Mouse (Mus musculus): ENCODE results near the gene Tmem208. TPM values are rescaled to one million over a fixed set of nuclear protein-coding genes. Genes with fewer than 3 reads are reported as not detected.

Tmem208 gene
- polyA plus RNA-seq (2012; rRNA removed) = 123 and 125 TPM in 2 replicates

DNA sequence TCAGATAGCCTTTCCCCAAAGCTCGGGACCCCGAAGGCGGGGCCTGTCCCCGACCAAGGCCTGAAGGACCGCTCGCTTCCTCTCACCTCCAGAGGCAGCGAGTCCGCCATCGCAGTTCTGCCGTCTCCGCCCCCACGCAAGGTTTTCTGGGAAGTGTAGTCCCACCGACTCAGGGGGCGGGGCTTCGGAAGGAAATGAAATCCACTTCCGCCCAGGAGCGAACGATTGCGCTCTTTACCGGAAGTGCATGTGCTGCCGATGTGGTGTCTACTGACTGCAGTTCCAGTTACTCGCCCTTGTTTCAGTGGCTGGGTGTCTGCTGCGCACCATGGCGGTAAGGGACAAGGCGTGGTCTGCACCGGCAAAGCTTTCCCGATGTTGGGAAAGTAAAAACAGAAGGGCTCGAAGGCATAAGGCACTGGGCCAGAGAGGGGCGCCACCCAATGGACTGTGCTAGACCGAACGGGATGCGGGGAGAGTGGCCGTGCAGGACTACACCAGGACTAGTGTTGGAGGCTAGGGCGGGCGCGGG is at the start of gene Tmem208, which contains the start of gene Lrrc29:
TSS of gene Tmem208 (plus strand) at position 214 of the 532 bp plus-strand sequence.
TSS of gene Lrrc29 (minus strand) at position 138 of the 532 bp plus-strand sequence.

DNA sequence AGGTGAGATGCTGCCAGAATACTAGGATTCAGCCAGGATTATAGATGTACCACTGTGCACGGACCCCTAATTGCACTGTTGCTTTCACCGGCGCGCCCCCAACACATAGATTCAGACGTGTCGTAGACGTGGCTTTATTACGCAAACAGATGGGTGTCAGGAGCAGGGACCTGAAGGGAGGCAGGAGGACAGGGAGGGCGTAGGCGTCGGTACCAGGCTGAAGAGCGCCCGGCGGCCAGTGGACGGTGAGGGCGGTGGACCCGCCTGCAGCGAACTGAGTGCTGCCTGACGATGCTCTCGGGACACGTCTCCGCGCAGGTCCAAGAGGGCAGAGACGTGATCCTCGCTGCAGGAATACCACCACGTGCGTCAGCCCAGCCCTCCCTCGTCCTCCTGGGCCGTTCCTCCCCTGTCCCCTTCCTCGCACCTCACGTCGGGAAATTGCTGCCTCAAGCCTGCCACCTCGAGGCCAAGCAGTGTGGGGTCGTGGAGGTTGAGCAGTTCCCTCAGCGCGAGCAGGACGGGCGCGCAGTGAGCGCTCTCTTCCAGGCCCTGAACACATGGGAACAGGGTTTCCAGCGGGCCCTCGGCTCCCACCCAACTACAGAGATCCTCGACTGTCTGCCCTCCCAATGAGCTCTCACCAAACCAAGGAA is 36.2 kb upstream of the Tmem208 start, which contains the start of gene 4931428F04Rik:
TSS of gene 4931428F04Rik (minus strand) at position 60 of the 656 bp plus-strand sequence.

DNA sequence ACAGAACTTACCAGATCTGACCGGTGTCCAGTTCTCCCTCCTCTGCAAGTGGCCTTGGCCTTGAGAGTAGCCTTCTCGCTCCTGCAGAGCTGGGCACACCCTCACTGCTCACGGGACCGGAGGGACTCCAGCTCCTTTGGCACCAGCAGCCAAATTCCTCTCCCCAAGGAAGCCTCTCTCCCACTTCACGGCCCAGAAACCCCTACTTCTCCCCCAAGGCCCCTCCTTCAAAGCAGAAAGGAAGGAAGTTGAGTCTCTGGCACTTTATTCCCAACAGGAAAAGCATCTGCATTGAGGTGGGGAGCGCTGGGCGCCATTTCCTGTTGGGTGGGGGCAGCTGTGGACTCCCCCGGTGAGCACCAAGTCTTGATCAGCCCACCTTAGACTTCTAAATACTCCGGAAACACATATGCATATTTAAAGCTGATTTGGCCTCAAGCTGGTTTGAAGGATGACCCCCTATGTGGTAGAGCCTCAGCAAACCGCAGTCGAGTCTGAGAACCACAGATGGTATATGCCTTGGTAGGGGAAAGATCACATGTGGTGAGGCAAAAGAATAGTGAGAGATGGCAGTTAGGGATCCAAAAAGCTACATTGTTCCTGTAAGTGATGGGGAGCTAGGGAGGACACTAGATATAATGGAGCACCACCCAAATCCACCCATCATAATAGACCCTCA is 30.1 kb upstream of the Tmem208 start, which contains the start of gene Exoc3l:
TSS of gene Exoc3l (minus strand) at position 207 of the 679 bp plus-strand sequence.

DNA sequence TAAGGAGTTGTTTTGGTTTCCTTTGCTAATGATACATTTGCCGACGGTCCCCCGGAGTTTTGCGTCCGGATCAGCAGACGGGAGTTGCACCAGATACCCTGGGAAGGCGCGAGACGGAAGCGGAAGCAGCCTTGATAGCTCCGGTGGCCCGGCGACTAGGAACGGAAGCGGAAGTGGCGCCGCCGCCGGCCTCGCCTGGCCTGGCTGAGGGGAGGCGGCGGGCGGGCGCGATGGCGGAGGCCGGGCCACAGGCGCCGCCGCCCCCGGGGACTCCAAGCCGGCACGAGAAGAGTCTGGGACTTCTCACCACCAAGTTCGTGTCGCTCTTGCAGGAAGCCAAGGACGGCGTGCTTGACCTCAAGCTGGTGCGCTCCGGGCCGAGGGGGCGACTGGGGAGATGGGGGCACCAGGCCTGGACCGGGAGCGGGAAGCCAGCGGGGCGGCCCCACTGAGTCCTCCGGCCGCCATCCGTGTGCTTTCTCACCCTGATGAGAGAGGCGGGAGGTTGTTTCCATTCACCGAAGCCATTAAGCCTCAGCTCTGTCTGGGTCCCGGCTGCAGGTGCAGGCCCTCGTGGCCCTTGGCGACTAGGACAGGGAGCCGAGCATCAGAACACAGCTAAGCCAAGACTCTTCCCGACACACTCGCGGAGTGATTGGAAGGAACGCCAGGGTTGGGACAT is 28.5 kb upstream of the Tmem208 start, which contains the start of gene E2f4:
TSS of gene E2f4 (plus strand) at position 153 of the 682 bp plus-strand sequence.

DNA sequence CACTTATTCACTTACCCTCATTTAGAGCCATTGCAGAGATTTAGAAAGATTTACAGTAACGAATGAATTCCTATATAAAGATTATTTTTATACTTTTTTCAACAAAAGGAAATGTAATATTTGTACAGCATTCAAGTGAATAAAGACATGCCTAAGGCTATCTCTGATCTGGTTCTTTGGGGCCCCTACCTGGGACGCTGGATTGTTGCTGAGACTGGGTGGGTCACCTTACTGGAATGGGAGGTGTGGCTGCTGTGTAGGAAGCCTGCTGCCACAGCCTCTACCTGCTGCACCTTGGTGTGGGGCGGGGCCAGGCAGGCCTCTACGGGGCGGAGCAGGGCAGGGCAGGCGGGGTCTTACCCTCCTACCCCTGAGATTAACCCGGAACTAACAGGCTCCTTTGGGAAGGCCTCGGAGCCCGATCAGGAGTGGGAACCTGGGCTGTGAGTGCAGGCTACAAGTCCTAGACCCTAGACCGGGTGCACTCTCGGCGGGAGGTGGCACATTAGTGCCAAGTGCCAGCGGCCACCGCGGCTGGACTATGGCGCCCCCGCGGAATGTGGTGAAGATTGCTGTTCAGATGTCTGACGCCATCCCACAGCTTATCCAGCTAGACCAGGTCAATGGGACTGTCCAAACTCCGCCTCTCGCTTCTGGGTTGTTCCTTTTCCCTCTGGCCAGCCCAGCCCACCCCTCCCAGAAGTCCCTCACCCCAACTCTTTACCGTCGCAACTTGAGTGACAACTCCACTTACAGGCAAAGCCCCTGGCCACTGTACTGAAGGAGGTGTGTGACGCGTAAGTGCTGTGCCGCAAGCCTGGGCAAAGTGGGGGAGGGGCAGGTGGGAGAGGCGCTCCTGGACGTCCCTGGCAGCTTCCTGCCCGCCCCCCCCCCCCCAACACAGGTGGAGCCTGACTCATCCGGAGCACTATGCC is 20.7 kb upstream of the Tmem208 start, which contains the start of gene Elmo3:
TSS of gene Elmo3 (plus strand) at position 391 of the 935 bp plus-strand sequence.

DNA sequence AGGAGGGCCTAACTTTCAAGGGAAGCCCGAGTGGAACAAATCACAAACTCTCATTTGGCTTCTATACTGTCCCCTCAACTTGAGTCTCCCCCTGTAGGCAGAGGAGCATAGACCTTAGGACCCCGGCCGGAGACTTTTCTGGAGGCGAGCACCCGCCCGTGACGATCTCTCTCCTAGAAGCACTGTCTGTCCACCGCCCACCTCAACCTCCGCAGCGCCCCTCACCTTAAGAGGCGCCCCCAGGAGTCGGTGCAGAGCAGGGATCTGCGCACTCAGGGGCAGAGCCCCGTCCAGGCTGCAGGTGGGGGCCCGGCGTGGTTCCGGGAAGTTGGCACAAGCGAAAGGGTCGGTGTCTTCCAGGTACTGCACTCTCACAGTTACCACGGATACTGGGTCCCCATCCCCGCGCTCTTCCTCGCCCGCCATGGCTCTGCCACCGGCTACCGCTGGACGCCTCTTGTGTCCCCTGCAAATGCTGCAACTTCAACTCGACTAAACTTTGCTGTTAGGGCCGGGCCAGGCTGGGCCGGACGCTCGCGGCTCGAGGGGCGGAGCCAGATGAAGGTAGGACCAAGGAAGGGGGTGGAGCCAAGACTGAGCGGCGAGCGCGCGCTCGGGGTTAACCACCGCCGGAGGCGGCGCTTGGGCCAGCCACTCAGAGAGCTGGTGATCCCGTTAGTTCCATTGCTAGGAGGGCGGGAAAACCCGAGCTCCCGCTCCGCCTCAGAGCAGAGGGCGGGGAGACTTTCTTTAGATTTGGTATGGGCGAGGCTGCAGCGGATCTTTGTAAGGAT is 21.5 kb downstream of the Tmem208 start, which contains the start of gene Fhod1:
TSS of gene Fhod1 (minus strand) at position 526 of the 794 bp plus-strand sequence.

DNA sequence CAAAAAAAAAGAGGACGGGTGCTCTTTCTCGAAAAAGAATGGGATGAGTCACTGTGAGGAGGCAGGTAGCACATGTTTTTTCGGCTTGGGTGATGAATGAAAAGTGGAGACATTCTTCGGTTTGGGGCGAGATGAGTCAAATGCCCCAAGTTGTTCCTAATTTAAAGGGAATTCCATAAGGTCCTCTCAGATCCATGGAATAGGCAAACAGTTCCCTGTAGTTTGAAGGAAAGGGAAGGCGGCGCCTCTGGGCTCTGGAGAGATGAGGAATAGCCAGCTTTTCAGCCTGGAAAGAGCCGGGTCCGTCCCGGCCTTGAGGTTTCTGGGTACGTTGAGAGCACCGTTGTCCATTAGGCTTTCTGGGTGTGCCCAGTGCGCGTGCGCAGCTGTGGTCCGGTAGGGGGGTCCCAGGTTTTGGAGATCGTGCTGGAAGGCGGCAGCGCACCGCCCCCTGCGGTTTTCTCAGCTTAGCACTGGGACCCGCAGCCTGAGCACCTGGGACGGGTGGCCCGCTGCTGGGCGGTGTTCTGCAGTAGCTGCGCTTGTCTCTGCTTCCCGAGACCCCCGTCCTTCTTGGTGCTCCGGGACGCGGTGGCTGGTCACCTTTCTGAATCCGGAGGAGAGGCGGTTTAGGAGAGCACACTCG is 22.4 kb downstream of the Tmem208 start, which contains the start of gene Slc9a5:
TSS of gene Slc9a5 (plus strand) at position 394 of the 646 bp plus-strand sequence.

DNA sequence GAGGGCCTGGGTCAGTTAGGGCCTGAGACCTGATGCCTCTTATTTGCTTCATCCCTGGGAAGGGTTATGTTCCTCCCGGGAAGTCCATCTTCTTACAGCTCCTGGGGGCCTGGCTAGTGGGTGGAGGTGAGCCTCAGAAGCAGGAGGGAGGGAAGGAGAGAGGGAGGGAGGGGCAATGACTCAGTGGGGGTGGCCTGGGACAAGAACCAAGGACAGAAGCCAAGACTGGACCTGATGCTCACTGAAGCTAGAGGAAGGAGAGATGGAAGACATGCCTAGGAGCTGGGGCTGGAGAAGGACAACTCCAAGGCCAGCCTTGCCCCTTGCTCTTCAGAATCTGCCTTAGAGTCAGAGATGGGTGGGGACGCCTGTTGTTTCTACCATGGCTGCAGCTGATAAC is 46.9 kb downstream of the Tmem208 start, which contains the start of gene Plekhg4:
TSS of gene Plekhg4 (plus strand) at position 243 of the 400 bp plus-strand sequence.

Other genes starting within 250 kb of the Tmem208 start
- gene Ces3b, start 242.6 kb upstream of the Tmem208 start, polyA plus RNA-seq (2012; rRNA removed) = not detected in 2 replicates
- gene Ces4a, start 194.6 kb upstream of the Tmem208 start, polyA plus RNA-seq (2012; rRNA removed) = 0.05 TPM in 1 of 2 replicates, not detected in the other
- 25.0 and 35.6 TPM in 2 replicates for gene Cbfb, start 155.7 kb upstream of the Tmem208 start, polyA plus RNA-seq (2012; rRNA removed)
- 29.8 and 31.5 TPM in 2 replicates for gene D230025D16Rik, start 101.2 kb upstream of the Tmem208 start, polyA plus RNA-seq (2012; rRNA removed)
- 6.7 and 13.8 TPM in 2 replicates for gene B3gnt9, start 71.2 kb upstream of the Tmem208 start, polyA plus RNA-seq (2012; rRNA removed)
- gene Tradd, start 61.7 kb upstream of the Tmem208 start, polyA plus RNA-seq (2012; rRNA removed) = 8.9 and 10.0 TPM in 2 replicates
- 0.97 and 1.5 TPM in 2 replicates for gene Fbxl8, start 61.7 kb upstream of the Tmem208 start, polyA plus RNA-seq (2012; rRNA removed)
- 0.53 and 0.60 TPM in 2 replicates for gene Hsf4, start 56.6 kb upstream of the Tmem208 start, polyA plus RNA-seq (2012; rRNA removed)
- gene Nol3, start 50.2 kb upstream of the Tmem208 start, polyA plus RNA-seq (2012; rRNA removed) = 1.5 and 2.1 TPM in 2 replicates
- 154 and 165 TPM in 2 replicates for gene 4931428F04Rik, start 36.5 kb upstream of the Tmem208 start, polyA plus RNA-seq (2012; rRNA removed)
- gene Exoc3l, start 30.3 kb upstream of the Tmem208 start, polyA plus RNA-seq (2012; rRNA removed) = 12.5 and 15.1 TPM in 2 replicates
- 105 and 107 TPM in 2 replicates for gene E2f4, start 28.7 kb upstream of the Tmem208 start, polyA plus RNA-seq (2012; rRNA removed)
- gene Elmo3, start 20.8 kb upstream of the Tmem208 start, polyA plus RNA-seq (2012; rRNA removed) = 2.2 and 3.3 TPM in 2 replicates
- gene Lrrc29, start 76 bp upstream of the Tmem208 start, polyA plus RNA-seq (2012; rRNA removed) = 1.9 and 2.4 TPM in 2 replicates
- 7.1 and 11.0 TPM in 2 replicates for gene Fhod1, start 21.6 kb downstream of the Tmem208 start, polyA plus RNA-seq (2012; rRNA removed)
- gene Slc9a5, start 22.5 kb downstream of the Tmem208 start, polyA plus RNA-seq (2012; rRNA removed) = 40.7 and 42.5 TPM in 2 replicates
- 9.4 and 10.1 TPM in 2 replicates for gene Plekhg4, start 46.9 kb downstream of the Tmem208 start, polyA plus RNA-seq (2012; rRNA removed)
- gene Kctd19, start 87.1 kb downstream of the Tmem208 start, polyA plus RNA-seq (2012; rRNA removed) = 0.04 and 0.05 TPM in 2 replicates
- gene Lrrc36, start 87.2 kb downstream of the Tmem208 start, polyA plus RNA-seq (2012; rRNA removed) = 1.4 and 1.6 TPM in 2 replicates
- gene Tppp3, start 145.2 kb downstream of the Tmem208 start, polyA plus RNA-seq (2012; rRNA removed) = 75.6 and 110 TPM in 2 replicates
- gene Zdhhc1, start 170.5 kb downstream of the Tmem208 start, polyA plus RNA-seq (2012; rRNA removed) = 40.0 and 48.8 TPM in 2 replicates
- 5.6 and 7.0 TPM in 2 replicates for gene Hsd11b2, start 192.4 kb downstream of the Tmem208 start, polyA plus RNA-seq (2012; rRNA removed)
- 195 and 196 TPM in 2 replicates for gene Atp6v0d1, start 239.7 kb downstream of the Tmem208 start, polyA plus RNA-seq (2012; rRNA removed)

Measured in central nervous system, embryonic 14 days (tissue).